Mouse (Mus musculus): ENCODE data around the gene Tcfl5. TPM values are rescaled to one million over a fixed set of nuclear protein-coding genes. Genes with fewer than 3 reads are reported as not detected.
A peak's percentile ranks its signal among the peaks of the same experiment; 100 is the strongest.

Tcfl5 gene
- polyA plus RNA-seq, 1 experiment from 2014 or later = 0.55 TPM

DNA sequence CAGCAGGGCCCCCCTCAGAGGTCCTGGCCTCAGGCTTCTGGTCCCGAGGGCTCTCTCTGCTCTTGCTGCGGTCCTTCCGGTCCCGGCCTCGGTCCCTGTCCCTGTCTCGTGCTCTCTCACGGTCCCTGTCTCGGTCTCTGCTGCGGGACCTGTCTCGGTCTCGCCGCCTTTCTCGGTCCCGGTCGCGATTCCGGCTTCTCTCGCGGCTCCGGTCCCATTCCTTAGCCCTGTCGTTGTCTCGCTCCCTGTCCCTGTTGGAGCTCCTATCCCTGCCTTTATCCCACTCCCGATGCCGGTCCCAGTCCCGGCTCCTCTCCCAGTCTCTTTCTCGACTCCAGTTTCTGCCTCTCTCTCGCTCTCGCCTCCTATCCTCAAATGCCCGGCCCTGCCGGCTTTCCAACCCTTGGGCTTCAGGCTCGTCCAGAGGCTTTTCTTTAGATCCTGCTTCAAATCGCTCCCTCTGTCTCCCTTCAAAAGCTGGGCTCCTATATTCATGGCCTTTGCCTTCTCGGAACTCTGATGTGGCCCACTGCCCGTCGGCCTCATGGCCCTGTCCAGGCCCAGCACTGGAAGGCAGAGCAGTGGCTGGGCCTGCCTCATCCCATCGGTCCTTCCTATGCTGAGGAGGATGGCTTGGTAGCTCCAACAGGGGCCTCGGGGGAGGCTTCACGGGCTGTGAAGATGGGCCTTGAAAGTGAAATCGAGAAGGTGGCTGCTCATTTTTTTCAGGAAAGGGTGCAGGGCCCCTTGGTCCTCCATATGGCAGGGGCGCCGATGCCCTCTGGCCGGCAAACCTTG lies 17.0 kb upstream of the Tcfl5 start:
- Histone ChIP-seq H3K4me3 (ENCODE audit: low read depth, low read length) (peak overlapping the region; percentile 4; the same call in 1 of the 2 replicates), H3K4me1 (ENCODE audit: control insufficient read depth, insufficient read depth, low read length) (peaks cover 7% of the 10 kb centered on the region; the same call in 1 of the 2 replicates), H3K9me3 (replicated peaks; ENCODE audit: control insufficient read depth, low read length, poor library complexity, severe bottlenecking) (no peaks in the 10 kb centered on the region), H3K36me3 (ENCODE audit: control insufficient read depth, insufficient read depth, low read length) (peaks cover 10% of the 10 kb centered on the region; the same call in 1 of the 2 replicates), H3K27me3 (ENCODE audit: control insufficient read depth, insufficient read depth, low read depth, low read length) (no peaks in the 10 kb centered on the region), H3K4me2 (ENCODE audit: low read length) (peak overlapping the region; percentile 52), H3K27ac (ENCODE audit: low read length) (no peak overlapping the region), H3K9ac (ENCODE audit: low read depth, low read length) (peak overlapping the region; percentile 62)
- 22% methylated on average over 42 of the region's 42 CpGs for WGBS
- ATAC-seq = no peak

GRCm38 (mm10) chr2:180658381-180658780 lies 15.9 kb upstream of the Tcfl5 start:
- Histone ChIP-seq H3K4me2 (ENCODE audit: low read length) (no peak overlapping the region), H3K9ac (ENCODE audit: low read depth, low read length) (no peak overlapping the region), H3K27ac (ENCODE audit: low read length) (no peak overlapping the region), H3K27me3 (ENCODE audit: control insufficient read depth, insufficient read depth, low read depth, low read length) (no peaks in the 10 kb centered on the region), H3K4me3 (ENCODE audit: low read depth, low read length) (no peak overlapping the region), H3K4me1 (ENCODE audit: control insufficient read depth, insufficient read depth, low read length) (peaks cover 7% of the 10 kb centered on the region; the same call in 1 of the 2 replicates), H3K9me3 (replicated peaks; ENCODE audit: control insufficient read depth, low read length, poor library complexity, severe bottlenecking) (no peaks in the 10 kb centered on the region), H3K36me3 (ENCODE audit: control insufficient read depth, insufficient read depth, low read length) (peaks cover 10% of the 10 kb centered on the region; the same call in 1 of the 2 replicates)
- no peak for ATAC-seq
- WGBS = 89% methylated on average over 5 of the region's 5 CpGs

DNA sequence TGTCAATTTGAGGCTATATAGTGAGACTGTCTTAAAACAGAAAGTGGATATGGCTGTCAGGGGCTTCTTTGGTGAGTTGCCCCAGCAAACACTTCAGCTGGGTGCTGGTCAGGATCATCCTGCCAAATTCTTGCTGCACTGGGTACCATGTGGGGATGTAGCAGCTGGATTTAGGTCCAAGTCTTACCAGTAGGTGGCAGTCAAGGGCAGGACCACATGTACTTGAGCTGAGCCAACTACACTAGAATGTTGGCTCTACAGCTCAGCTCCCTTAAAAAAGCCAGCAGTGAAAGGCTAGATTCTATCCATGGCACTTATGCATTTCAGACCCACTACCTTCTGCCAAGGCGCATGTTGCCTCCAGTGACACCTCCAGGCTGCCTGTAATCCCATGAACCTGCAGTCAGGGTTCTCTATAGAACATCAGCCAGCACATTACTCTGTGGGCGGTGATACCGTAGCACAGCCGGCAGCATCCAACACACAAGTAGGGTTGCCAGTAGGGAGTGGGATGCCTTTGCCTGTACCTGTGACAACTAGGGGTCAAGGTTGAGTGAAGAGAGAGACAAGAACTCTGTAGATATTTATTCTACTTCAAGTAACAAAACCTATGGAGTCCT lies 15.0 kb upstream of the Tcfl5 start:
- peaks cover 10% of the 10 kb centered on the region; the same call in 1 of the 2 replicates for H3K36me3 ChIP-seq (ENCODE audit: control insufficient read depth, insufficient read depth, low read length)
- peaks cover 7% of the 10 kb centered on the region; the same call in 1 of the 2 replicates for H3K4me1 ChIP-seq (ENCODE audit: control insufficient read depth, insufficient read depth, low read length)
- H3K4me2 ChIP-seq (ENCODE audit: low read length) = no peak overlapping the region
- no peak overlapping the region for H3K27ac ChIP-seq (ENCODE audit: low read length)
- peak; percentile 55; the same call in 1 of the 2 replicates for ATAC-seq
- no peaks in the 10 kb centered on the region for H3K27me3 ChIP-seq (ENCODE audit: control insufficient read depth, insufficient read depth, low read depth, low read length)
- 79% methylated on average over 4 of the region's 4 CpGs for WGBS
- H3K9me3 ChIP-seq (replicated peaks; ENCODE audit: control insufficient read depth, low read length, poor library complexity, severe bottlenecking) = no peaks in the 10 kb centered on the region
- H3K9ac ChIP-seq (ENCODE audit: low read depth, low read length) = no peak overlapping the region
- H3K4me3 ChIP-seq (ENCODE audit: low read depth, low read length) = no peak overlapping the region

DNA sequence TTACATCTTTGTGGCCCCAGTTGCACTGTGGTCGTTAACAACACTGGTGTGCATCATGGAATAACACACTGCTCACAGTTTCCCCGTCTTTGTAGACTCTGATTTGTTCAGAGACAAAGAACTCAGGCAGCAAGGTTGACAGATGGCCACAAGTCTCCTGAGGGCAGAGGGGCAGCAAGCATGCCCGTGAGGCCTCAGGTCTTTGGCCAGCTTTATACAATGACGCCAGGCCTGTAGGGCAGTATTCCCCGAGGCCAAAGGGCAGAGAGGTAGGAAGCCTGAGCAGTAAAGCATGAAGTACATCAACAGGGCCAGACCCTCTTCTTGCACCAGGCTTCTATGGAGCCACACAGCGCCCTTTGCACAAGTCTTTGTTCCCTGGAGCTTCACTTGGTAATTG lies 12.6 kb upstream of the Tcfl5 start:
- Histone ChIP-seq H3K4me1 (ENCODE audit: control insufficient read depth, insufficient read depth, low read length) (peaks cover 7% of the 10 kb centered on the region; the same call in 1 of the 2 replicates), H3K4me3 (ENCODE audit: low read depth, low read length) (no peak overlapping the region), H3K27me3 (ENCODE audit: control insufficient read depth, insufficient read depth, low read depth, low read length) (no peaks in the 10 kb centered on the region), H3K9ac (ENCODE audit: low read depth, low read length) (no peak overlapping the region), H3K36me3 (ENCODE audit: control insufficient read depth, insufficient read depth, low read length) (no peaks in the 10 kb centered on the region), H3K9me3 (replicated peaks; ENCODE audit: control insufficient read depth, low read length, poor library complexity, severe bottlenecking) (no peaks in the 10 kb centered on the region), H3K27ac (ENCODE audit: low read length) (no peak overlapping the region), H3K4me2 (ENCODE audit: low read length) (no peak overlapping the region)
- 51% methylated on average over 6 of the region's 6 CpGs for WGBS
- no peak for ATAC-seq

- no peak for ATAC-seq
- H3K27me3 ChIP-seq (ENCODE audit: control insufficient read depth, insufficient read depth, low read depth, low read length) = no peaks in the 10 kb centered on the region
- H3K4me3 ChIP-seq (ENCODE audit: low read depth, low read length) = no peak overlapping the region
- H3K4me2 ChIP-seq (ENCODE audit: low read length) = no peak overlapping the region
- H3K27ac ChIP-seq (ENCODE audit: low read length) = no peak overlapping the region
- H3K4me1 ChIP-seq (ENCODE audit: control insufficient read depth, insufficient read depth, low read length) = peaks cover 6% of the 10 kb centered on the region; the same call in 1 of the 2 replicates
- H3K9me3 ChIP-seq (replicated peaks; ENCODE audit: control insufficient read depth, low read length, poor library complexity, severe bottlenecking) = no peaks in the 10 kb centered on the region
- WGBS = 79% methylated on average over 7 of the region's 7 CpGs
- H3K9ac ChIP-seq (ENCODE audit: low read depth, low read length) = no peak overlapping the region
- H3K36me3 ChIP-seq (ENCODE audit: control insufficient read depth, insufficient read depth, low read length) = no peaks in the 10 kb centered on the region
Observed at GRCm38 (mm10) chr2:180654666-180655065, 12.2 kb upstream of the Tcfl5 start.

GRCm38 (mm10) chr2:180646841-180647240 lies 4.3 kb upstream of the Tcfl5 start:
- Histone ChIP-seq H3K4me2 (ENCODE audit: low read length) (no peak overlapping the region), H3K27ac (ENCODE audit: low read length) (no peak overlapping the region), H3K9ac (ENCODE audit: low read depth, low read length) (no peak overlapping the region), H3K4me1 (ENCODE audit: control insufficient read depth, insufficient read depth, low read length) (no peaks in the 10 kb centered on the region; the same call in 1 of the 2 replicates), H3K36me3 (ENCODE audit: control insufficient read depth, insufficient read depth, low read length) (no peaks in the 10 kb centered on the region), H3K9me3 (replicated peaks; ENCODE audit: control insufficient read depth, low read length, poor library complexity, severe bottlenecking) (peaks cover 18% of the 10 kb centered on the region), H3K27me3 (ENCODE audit: control insufficient read depth, insufficient read depth, low read depth, low read length) (peaks cover 16% of the 10 kb centered on the region), H3K4me3 (ENCODE audit: low read depth, low read length) (no peak overlapping the region)
- no peak for ATAC-seq

GRCm38 (mm10) chr2:180643626-180644025 lies 1.1 kb upstream of the Tcfl5 start:
- H3K27me3 ChIP-seq (ENCODE audit: control insufficient read depth, insufficient read depth, low read depth, low read length) = peaks cover 39% of the 10 kb centered on the region
- no peak overlapping the region for H3K9ac ChIP-seq (ENCODE audit: low read depth, low read length)
- H3K9me3 ChIP-seq (replicated peaks; ENCODE audit: control insufficient read depth, low read length, poor library complexity, severe bottlenecking) = peaks cover 18% of the 10 kb centered on the region
- ATAC-seq = no peak
- no peak overlapping the region for H3K4me2 ChIP-seq (ENCODE audit: low read length)
- no peak overlapping the region for H3K27ac ChIP-seq (ENCODE audit: low read length)
- no peak overlapping the region for H3K4me3 ChIP-seq (ENCODE audit: low read depth, low read length)
- no peaks in the 10 kb centered on the region for H3K36me3 ChIP-seq (ENCODE audit: control insufficient read depth, insufficient read depth, low read length)
- no peaks in the 10 kb centered on the region; the same call in 1 of the 2 replicates for H3K4me1 ChIP-seq (ENCODE audit: control insufficient read depth, insufficient read depth, low read length)

- peak overlapping the region; percentile 30; the same call in 1 of the 2 replicates for H3K9ac ChIP-seq (ENCODE audit: low read depth, low read length)
- no peak for ATAC-seq
- no peaks in the 10 kb centered on the region for H3K36me3 ChIP-seq (ENCODE audit: control insufficient read depth, insufficient read depth, low read length)
- no peak overlapping the region for H3K27ac ChIP-seq (ENCODE audit: low read length)
- no peaks in the 10 kb centered on the region; the same call in 1 of the 2 replicates for H3K4me1 ChIP-seq (ENCODE audit: control insufficient read depth, insufficient read depth, low read length)
- WGBS = 3% methylated on average over 97 of the region's 112 CpGs
- H3K4me3 ChIP-seq (ENCODE audit: low read depth, low read length) = peak overlapping the region; percentile 43
- peaks cover 18% of the 10 kb centered on the region for H3K9me3 ChIP-seq (replicated peaks; ENCODE audit: control insufficient read depth, low read length, poor library complexity, severe bottlenecking)
- H3K27me3 ChIP-seq (ENCODE audit: control insufficient read depth, insufficient read depth, low read depth, low read length) = peaks cover 39% of the 10 kb centered on the region
- H3K4me2 ChIP-seq (ENCODE audit: low read length) = peak overlapping the region; percentile 52
Observed at GRCm38 (mm10) chr2:180641576-180642554, 643 bp downstream of the Tcfl5 start.
